Mouse (Mus musculus) thymus, postnatal 10 days (tissue): ENCODE results near the gene Bicd2.

Experiments
- DNase-seq, 2 experiments: peaks; one replicate each; pipeline ENCODE4 v3.0.0; 2021; ENCODE audit warnings: low spot score in 2 of 2

The Bicd2 gene

DNA sequence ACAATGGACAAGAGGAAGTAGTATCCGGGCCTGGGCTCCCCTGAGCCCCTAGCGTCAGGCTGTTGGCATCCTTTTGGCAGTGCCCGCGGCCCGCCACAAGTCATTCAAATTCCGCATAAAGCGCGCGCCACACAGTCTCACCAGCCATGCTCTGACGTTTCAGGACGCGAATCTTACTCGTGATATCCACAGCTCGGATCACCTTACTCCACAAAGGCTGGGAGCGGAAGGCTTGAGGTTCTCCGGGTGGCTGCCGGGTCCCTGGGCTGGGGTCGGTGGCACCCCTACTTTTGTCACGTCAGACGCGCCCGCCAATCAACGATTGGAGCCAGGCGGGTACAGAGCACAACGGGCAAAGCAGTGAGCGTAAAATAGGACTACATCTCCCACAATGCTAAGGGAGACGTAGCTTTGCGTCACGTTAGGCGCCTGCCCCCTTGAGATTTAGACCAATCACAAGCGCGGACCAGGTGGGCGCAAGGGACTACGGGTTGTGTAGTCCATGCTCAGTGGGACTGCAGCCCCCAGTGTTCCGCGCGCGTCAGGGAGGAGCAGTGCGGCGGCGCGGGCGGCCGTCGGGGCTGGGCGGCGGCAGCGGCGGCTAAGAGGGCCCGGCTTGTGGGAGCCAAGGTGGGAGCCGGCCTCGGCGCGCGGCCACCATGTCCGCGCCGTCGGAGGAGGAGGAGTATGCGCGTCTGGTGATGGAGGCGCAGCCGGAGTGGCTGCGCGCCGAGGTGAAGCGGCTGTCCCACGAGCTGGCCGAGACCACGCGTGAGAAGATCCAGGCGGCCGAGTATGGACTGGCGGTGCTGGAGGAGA is at the start of gene Bicd2:
Bicd2 (plus strand) TSS at position 574 of the 819 bp plus-strand sequence.
- DNase-seq = peak; percentile 94 to 97

GRCm38 (mm10) chr13:49291949-49292348 is 49.4 kb upstream of the Bicd2 start:
- DNase-seq = no peak

GRCm38 (mm10) chr13:49294108-49294507 is 47.3 kb upstream of the Bicd2 start:
- no peak for DNase-seq

GRCm38 (mm10) chr13:49296270-49296669 is 45.1 kb upstream of the Bicd2 start:
- DNase-seq = no peak

DNA sequence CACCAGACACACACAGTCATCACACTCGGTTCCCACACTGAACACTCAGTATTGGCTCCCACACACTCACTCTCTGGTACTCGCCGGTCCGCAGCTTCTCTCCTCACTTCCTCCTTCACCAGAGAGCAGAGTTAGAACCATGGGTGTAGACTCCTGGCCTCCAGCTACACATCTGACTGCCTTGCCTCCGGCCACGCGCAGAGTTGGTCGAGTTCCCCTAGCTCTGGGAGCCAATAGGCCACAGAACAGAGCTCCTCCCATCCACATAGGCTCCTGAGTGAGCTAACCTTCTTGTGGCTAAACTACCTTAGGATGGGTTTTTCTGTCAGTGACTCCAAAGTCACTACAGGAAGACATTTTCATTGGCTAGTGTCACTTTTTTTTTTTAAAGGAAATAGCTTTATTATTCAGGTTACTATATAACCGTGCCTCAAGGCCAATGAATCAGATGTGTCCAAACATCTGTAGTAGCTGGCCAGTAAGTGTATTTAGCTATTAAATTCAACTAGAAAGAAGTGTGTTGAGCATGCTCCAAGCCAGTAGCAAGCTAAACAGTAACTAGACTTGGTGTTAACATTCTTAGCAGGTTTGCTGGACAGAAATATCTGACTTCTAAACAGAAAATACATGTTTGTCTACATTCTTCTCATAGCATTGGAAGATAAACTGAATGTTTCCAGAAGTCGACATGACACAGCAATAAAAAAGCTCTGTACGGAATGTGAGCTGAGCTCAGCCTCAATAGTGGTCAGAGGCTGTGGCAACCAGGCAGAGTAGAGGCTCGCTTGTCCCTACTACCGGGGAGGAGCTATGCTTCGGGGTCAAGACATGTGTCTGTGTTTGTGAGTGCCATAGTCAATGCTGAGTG is 42.6 kb upstream of the Bicd2 start:
- DNase-seq = no peak

- DNase-seq = no peak
These were observed 40.6 kb upstream of the Bicd2 start for GRCm38 (mm10) chr13:49300771-49301170.

GRCm38 (mm10) chr13:49306771-49307310 is 34.5 kb upstream of the Bicd2 start:
- DNase-seq = peak; percentile 6 to 16

GRCm38 (mm10) chr13:49307311-49307969 is 33.9 kb upstream of the Bicd2 start:
- DNase-seq = peak; percentile 67 to 71

GRCm38 (mm10) chr13:49308206-49308605 is 33.2 kb upstream of the Bicd2 start:
- DNase-seq = peak in 1 of 2 experiments; percentile 9

- DNase-seq = peak; percentile 59 to 61
These were observed 32.5 kb upstream of the Bicd2 start for GRCm38 (mm10) chr13:49308861-49309403.

GRCm38 (mm10) chr13:49309501-49309900 is 31.9 kb upstream of the Bicd2 start:
- DNase-seq = no peak

- DNase-seq = no peak
These were observed 29.7 kb upstream of the Bicd2 start for GRCm38 (mm10) chr13:49311642-49312041.

GRCm38 (mm10) chr13:49316386-49317162 is 24.8 kb upstream of the Bicd2 start:
- no peak for DNase-seq

- DNase-seq = no peak
These were observed 23.9 kb upstream of the Bicd2 start for GRCm38 (mm10) chr13:49317508-49317907.

GRCm38 (mm10) chr13:49317914-49318313 is 23.5 kb upstream of the Bicd2 start:
- DNase-seq = no peak

- no peak for DNase-seq
These were observed 21.3 kb upstream of the Bicd2 start, which contains the start of gene Fgd3 for GRCm38 (mm10) chr13:49320040-49320439. Gene Fgd3 (minus strand): TSS chr13:49320311.

- no peak for DNase-seq
These were observed 20.9 kb upstream of the Bicd2 start for GRCm38 (mm10) chr13:49320514-49320913.

GRCm38 (mm10) chr13:49321452-49321851 is 19.9 kb upstream of the Bicd2 start:
- DNase-seq = no peak

DNA sequence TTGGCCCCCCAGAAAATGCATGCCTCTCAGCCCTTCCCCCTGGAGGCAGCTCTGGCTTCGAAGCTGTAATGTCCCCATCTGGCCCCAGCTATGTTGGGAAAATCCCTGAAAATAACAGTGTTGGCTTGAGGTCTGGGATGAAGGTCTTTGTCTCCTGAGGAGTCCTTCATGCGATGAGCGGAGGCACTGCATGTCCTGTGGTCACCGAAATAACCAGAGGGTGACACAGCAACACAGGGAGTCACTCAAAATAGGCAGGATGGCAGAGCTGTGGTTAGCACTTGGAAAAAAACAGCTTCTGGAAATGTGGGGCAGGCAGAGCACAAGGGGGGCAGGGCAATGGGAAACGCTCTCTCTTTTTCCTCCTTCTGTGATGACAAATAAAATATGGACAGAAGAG is 19.2 kb upstream of the Bicd2 start:
- no peak for DNase-seq

- DNase-seq = no peak
These were observed 18.6 kb upstream of the Bicd2 start for GRCm38 (mm10) chr13:49322739-49323138.

- no peak for DNase-seq
These were observed 16.5 kb upstream of the Bicd2 start for GRCm38 (mm10) chr13:49324871-49325270.
